Mouse (Mus musculus) left cerebral cortex, postnatal 36 days (tissue): ENCODE data around the gene Nmt1. TPM values are rescaled to one million over a fixed set of nuclear protein-coding genes. Genes with fewer than 3 reads are reported as not detected.

Experiments used
- DNase-seq, 2 experiments: peaks; one replicate each; pipeline ENCODE4 v3.0.0; 2021 to 2022; ENCODE audit warnings: low spot score in 2 of 2, mixed read lengths in 1 of 2
- intact Hi-C: fragments of 180-260 bp; cut with DNase I; formaldehyde crosslinking; loops from one replicate; pipeline ENCODE4 v1.15.1; 2025
- total RNA-seq, 2 experiments: library from RNA; stranded (reverse); gene quantifications; 2 replicates each; pipeline ENCODE4 v1.2.3; 2021

The Nmt1 gene
- 100 to 1,000 TPM; 126 to 127 TPM for total RNA-seq

DNA sequence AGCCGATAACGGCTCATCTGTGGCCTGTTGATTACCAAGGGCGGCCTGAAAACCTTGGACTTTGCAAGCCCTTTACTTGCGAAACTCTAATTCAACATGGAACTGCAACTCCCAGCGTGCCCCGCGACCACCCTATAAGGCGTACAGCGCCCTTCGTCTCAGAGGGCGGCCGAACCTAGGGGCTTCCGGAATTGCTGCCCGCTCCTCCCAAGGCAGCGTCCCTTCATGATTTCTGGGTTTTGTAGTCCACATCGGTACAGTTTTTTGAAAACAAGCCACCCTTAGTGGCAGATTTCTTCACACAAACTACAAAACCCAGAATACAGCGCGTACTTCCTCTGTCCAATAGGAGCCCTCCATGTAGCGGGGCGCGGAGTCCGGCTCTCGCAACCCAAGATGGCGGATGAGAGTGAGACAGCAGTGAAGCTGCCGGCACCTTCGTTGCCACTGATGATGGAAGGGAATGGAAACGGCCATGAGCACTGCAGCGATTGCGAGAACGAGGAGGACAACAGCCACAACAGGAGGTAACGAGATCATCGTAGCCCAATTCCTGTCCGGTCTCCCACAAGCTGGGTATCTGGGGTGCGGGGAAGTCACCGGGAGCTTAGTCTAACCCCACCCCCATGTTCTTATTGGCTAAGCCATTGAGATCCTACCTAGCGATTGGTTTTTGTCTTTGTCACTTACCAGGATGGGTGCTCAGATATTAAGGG is at the start of gene Nmt1, which contains the start of gene Dcakd:
Gene Nmt1, plus strand, starts transcription at position 15 of the 716 bp plus-strand sequence.
Gene Dcakd, minus strand, starts transcription at position 158 of the 716 bp plus-strand sequence.
- peak; percentile 95 for DNase-seq
- intact Hi-C loops, result no loop called here

DNA sequence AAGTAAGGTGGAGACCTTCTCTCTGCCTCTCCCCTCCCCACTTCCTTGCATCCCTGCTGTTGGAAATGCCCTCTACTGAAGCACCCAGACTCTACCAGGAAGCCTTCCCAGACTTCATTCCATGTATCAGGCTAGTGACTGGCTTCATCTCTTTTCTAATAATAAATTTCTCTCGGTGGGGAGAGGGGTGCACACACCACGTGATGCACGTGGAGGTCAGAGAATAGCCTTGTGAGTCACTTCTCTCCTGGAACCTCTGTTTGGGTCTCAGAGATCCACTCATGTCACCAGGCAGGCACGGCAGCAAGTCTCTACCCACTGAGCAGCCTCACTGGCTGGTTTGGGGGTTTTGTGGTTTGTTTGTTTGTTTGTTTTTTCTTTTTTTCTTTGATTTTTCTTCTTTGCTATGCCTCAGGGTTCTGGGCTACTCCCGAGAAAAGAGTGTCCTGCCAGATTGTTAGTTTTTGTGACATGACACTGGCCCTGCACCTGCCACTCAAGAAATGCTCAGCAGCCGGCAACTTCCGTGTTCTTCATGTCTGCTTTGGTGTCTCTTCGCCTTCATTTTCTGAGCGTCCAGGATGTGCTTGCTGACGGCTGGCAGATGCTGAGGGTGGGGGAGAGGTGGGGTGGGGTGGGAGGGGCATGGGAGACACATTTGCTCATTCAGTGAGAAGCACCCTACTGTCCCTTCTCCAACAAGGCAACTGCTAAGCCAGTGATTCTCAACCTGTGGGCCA is 46.7 kb upstream of the Nmt1 start:
- intact Hi-C loops, result no loop called here
- DNase-seq, result no peak

DNA sequence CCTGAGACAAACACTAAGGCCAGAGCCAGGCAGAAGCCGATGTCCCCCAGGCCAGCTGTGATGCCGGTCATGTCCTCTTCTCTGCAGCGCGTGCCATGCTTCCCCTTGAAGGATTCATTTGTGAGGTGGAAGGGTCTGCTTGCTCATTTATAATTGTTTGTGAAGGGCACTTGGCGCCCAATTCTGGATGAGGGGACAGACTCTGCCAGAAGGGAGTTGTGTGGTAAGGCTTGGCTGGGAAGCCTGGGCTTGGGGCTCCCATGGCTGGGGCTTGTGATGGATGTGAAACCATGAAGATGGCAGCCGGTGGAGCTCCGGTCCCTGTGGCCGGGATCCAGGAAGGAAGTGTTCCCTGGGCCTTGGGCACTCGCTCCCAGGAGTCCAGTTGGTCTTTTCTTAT is 43.9 kb upstream of the Nmt1 start:
- no peak for DNase-seq
- intact Hi-C loops, result no loop called here

DNA sequence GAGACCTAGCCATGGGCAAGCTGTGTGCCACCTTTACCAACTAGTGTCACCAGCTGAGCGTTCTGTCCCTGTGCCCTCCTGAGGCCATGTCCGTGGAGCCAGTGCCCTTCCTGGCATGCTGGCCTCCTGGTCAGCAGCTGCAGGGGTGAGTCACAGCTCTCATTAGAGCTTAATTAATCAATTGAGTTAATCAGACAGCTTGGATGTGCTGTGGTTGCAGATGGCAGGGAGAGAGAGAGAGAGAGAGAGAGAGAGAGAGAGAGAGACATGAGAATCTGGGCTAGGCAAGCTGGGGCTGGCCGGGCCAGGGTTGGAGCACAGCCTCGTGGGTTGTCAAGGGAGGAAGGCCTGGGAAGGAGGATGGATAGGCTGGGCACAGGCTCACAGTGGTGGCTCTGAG is 43.4 kb upstream of the Nmt1 start:
- intact Hi-C loops, result no loop called here
- DNase-seq, result no peak

DNA sequence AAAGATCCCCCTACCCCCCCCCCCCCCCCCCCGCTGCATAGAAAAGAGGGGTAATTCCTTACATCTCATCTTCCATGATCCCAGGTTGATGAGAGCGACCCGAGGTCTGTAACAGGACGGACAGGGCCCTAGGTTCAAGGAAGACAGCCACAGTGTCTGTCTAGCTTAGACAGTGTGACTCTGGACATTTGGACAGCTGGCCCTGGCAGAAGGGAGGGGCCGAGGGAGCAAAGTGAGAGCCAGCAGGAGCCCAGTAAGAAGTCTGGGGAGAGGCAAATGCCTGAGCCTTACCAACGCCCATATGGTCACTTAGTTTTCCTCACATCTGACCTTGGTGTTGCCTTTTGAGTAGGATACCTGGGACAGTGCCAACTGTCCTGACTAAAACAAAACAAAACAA is 42.8 kb upstream of the Nmt1 start:
- intact Hi-C loops, result no loop called here
- DNase-seq, result no peak

DNA sequence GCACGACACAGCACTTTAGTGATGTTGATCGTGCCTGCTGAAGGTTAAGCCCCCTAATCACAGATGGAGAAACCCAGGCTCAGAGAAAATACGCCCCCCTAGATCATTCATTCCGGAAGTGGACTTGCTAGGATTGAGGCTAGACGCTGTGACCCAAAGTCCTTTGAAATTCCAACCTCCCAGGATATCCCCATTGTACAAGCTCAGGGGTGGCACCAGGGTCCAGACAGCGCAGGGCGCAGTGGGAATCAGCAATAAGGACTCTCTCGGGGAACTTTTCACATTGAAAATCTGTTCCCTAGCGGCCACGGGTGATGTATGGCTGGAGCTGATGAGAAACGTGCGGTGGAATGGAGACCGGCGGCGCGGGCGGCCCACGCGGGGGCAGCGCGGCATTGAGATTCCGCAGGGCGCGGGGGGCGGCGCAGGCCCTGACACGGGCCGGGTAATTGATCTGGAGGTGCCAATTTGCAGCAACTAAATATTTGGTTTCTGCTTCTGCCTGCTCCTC is 38.3 kb upstream of the Nmt1 start:
- intact Hi-C loops, result loop anchor here (5.0 to 10.0 kb wide), 2 partner anchors 37 to 215 kb away; no protein-coding TSS in a partner anchor
- DNase-seq, result no peak

DNA sequence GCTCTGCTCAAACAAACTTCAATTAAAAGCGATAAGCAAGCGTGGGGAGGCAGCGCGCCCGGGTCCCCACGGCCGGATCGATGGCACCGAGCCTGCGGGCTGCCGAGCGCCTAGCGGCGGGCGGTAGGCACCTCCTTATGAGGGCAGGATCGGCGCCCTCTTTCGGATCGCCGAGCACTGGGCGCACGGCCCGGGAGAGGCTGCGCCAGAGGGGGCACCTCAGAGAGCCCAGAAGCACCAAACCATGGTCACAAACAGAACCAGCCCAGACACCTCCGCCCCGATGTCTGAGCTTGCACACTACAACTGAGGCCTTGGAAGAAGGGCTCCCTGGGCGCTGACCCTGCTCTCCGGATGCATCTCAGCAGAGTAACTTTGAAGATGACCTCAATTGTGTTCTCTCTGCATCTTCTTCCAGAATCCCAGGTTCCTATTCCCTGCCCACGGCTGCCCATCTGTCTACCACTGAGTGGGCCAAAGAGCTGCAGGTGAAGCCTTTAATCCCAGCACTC is 37.8 kb upstream of the Nmt1 start:
- intact Hi-C loops, result loop anchor here (5.0 to 10.0 kb wide), 2 partner anchors 38 to 215 kb away; no protein-coding TSS in a partner anchor
- DNase-seq, result peak in 1 of 2 experiments; percentile 41

DNA sequence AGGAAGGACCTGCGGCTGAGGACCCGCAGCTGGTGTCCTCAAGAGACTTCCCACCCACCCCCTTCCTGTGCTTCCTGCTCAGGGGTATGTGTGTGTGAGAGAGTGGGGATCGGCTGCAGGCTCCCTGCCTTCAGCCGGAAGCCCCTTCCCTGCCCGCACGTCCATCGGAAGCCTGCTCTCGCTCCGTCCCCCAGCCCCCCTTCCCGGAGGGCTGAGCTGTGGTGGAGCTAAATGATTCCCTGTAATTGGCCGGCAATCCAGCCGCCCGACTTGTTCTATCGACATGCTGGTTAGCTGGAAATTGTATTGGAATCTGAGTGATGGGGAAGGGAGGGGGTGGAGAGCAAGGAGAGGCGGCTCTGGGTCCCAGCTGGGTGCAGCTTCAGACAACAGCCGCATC is 36.3 kb upstream of the Nmt1 start:
- no peak for DNase-seq
- intact Hi-C loops, result loop anchor here (2.0 to 10.0 kb wide), 3 partner anchors 39 to 217 kb away; partner anchors contain the start of gene Gfap

DNA sequence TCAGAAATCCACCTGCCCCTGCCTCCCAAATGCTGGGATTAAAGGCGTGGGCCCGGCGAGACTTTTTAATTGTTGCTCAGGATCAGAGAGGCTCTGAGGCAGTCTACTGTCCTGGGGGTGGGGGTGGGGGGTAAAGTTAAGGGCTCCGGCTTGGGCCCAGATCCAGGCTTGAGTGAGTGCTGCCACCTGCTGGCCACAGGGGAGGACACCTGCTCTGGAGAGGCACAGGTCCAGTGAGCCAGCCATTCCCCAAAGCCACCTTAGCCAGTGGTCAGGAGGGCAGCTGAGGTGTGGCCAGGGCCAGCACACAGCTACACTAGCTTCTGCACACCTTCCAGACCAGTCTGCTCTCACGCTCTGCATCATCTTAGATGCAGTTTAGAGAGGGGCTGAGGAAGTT is 35.0 kb upstream of the Nmt1 start:
- DNase-seq, result peak in 1 of 2 experiments; percentile 69

DNA sequence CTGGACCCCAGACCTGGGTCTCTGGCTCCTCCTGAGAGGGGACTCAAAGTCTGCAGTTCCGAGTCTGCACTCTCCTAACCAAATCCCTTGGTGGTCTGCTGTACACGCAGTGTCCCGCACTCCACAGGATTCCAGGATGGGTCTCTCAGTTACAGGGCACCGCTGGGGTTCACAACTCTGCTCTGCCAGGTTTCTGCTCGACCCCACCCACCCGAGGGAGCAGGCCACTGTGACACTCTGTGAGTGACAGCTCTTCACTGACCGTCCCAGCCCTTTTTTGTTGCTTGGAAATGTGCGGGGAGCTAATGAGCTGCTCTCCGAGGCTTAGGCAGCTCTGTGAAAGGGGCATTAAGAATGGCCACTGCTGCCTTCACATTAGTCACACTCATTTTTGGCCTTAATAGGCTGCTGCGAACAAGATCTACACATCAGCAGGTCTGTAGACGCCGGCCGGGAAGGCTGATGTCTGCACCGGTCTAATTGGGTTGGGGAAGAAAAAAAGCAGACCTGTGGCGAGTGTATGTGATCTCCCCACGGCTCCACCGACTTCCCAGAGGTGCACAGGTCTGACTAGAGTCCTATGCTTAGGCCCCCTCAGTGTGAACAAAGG is 34.5 kb upstream of the Nmt1 start:
- intact Hi-C loops, result loop anchor here (2.0 to 10.0 kb wide), 3 partner anchors 41 to 219 kb away; partner anchors contain the start of gene Gfap
- DNase-seq, result no peak

More for the DNA sequence above, 35.0 kb upstream of the Nmt1 start:
- intact Hi-C loops, result loop anchor here (2.0 to 10.0 kb wide), 3 partner anchors 41 to 218 kb away; partner anchors contain the start of gene Gfap

DNA sequence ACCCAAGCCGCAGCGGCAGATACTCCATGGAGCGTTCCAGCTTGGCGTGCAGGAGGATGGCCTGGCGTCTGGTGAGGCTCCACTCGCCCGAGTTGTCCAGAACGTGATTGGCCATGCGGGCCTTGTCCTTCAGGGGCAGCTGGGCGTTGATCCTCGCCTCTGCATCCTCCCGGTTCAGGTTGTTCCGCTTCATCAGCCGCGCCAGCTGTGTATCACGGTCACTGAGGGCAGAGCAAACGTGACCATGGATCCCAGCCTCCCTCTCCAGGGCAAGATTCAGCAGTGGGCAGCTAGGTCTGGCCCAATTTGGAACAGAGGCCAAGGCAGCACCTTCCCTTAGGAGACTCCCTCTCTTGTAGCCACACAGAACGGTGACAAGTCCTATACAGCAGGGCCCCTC is 33.0 kb upstream of the Nmt1 start:
- no peak for DNase-seq
- intact Hi-C loops, result loop anchor here (5.0 to 10.0 kb wide), 2 partner anchors 43 to 220 kb away; no protein-coding TSS in a partner anchor

DNA sequence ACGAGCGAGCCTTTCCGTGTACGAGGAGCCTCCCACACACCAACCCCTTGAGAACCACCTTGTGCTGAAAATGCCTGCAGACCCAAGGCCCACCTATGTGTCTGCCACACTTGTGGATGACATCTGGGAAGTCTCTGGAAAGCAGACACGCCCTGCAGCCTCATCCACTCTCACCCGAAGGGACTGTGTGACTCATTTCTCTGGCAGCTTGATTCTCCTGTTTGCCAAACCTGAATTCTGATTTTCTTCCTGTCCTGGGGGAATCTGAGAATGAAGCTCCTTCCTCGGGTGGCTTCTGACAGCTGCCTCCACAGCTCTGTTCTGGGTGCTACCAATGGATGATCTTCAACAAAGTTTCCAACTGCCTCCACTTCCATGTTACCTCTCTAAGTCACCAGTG is 31.6 kb upstream of the Nmt1 start:
- DNase-seq, result no peak
- intact Hi-C loops, result loop anchor here (10.0 kb wide), 1 partner anchor 222 kb away; no protein-coding TSS in a partner anchor

DNA sequence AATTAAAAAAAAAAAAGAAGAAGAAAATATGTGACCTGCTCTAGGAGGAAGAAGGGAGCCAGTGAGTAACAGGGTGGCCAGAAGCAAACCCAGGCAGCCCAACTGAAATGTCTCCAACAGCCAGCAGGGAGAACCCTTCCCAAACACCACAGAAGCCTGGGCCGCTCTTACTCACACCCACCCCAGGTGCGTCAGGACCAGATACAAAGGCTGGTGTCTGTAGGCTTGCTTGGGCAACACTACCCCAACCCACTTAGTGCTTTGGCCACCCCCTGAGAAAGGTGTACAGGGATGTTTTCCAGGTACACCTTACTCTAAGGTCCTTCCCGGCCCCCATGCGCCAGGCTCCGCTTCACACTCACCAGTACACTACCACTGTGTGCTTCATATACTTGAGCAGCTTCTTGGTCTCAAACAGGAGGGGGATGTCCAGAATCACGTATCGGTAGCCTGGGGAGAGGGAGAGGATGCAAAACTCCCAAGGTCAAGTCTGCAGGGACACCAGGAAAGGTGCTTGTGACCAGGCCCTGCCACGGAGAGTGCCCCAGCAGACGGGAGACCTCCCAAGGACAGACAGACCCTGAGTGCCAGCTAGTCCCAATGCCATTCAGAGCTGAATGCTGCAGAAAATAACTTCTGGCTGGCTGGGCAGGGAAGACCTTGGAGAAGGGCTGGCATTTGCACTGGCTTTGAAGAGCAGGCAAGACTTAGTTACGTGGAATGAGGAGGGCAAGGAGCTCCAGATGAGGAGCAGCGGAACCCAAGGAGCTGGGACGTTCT is 30.8 kb upstream of the Nmt1 start:
- intact Hi-C loops, result loop anchor here (10.0 kb wide), 1 partner anchor 222 kb away; no protein-coding TSS in a partner anchor
- DNase-seq, result no peak

DNA sequence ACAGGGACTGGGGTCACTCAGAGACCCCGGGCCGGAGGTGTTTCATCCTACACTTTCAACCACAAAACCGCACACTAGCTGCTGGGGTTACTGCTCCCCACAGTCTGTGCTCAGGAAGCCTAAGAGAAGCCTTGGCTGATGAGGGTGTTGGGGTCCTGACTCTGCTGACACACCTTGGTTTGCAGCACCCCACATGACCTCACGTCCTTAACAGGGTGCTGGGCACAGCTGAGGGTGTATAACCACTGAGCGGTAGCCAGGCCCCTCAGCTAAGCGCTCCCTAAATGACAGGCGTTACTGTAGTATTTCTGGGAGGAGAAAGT is 29.8 kb upstream of the Nmt1 start:
- intact Hi-C loops, result loop anchor here (10.0 kb wide), 1 partner anchor 223 kb away; no protein-coding TSS in a partner anchor
- no peak for DNase-seq

DNA sequence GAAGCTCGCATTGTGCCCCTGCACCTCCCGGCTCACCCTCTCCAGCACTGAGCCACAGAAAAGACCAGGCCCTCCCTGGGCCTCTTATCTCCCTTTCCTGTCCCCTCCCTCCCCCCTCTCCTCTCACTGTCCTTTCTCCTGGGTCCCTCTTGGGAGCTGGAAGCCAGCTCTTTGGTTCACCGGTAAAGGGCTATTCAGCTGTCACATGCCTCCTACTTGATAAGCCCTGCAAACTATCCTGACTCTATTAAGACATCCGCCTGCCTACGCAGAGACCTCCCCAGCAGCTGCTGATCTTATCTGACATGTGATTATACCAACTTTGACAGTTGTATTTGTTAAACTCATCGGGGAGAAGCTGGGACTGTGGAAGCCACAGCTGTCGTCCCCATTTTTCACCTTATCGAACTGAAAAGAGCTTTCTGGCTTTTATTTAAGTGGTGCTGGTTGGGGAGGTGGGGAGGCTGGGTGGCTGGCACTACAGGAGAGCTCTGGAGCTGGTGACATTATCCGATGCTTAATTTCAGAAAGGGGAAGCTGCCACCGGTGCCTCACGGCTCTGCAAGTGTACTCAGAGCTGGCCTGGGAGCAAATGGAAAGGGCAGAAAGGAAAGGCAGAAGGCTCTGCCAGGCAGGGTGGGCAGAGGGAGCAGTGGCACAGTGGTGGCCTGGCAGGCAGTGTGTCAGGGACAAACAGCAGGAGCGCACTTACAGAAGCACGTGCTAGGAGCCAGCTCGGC is 29.2 kb upstream of the Nmt1 start:
- no peak for DNase-seq
- intact Hi-C loops, result loop anchor here (10.0 kb wide), 1 partner anchor 224 kb away; no protein-coding TSS in a partner anchor

DNA sequence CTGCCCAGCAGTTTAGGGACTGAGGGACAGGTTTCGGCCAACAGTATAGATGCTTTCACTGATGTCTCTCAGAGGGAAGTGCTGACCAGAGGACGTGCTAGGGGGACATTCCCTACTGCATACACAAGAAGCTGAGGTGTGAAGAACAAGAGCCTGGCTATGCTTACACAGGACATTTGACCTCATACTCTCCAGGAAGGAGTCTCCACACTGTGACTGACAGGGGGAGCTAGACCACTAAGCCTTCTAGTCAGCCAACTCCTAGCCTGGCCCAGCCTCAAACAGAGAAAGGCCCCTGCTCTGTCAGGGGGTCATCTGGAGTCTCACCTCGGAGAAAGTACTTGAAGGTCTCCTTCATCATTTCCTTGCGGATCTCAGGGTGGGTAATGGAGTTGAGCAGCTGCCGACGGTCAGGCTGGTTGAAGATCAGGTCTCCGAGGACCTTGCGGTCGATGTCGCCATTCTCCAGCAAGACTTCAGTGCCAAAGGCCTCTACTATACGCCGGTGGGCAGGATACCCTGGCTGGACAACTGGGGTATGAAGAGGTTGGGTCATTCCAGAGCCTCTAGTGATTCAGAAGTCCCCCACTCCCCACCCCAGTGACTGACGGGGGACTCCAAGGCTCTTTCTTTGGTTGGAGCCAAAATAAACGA is 28.5 kb upstream of the Nmt1 start:
- intact Hi-C loops, result loop anchor here (10.0 kb wide), 1 partner anchor 225 kb away; no protein-coding TSS in a partner anchor
- no peak for DNase-seq

DNA sequence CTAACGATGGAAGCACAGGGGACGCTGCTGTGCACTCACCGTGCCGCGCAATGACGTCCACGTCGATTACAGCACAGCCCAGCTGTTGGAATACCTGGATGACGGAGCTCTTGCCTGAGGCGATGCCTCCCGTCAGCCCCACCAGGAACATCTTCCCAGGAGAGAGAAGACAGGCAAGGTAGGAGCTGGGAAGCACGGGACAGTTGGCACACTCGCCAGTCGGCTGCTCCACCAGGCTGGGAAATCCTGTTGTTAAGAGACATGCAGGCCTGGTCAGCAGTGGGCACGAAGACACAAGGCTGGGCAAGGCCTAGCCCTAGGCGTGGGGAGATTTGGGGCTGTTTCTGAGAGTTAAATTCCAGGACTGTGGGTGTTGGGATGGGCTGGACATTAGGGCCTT is 27.9 kb upstream of the Nmt1 start:
- intact Hi-C loops, result loop anchor here (10.0 kb wide), 1 partner anchor 55 kb away; no protein-coding TSS in a partner anchor
- DNase-seq, result no peak
